Mouse (Mus musculus): ENCODE results near the gene Kcnd3. TPM values are rescaled to one million over a fixed set of nuclear protein-coding genes. Genes with fewer than 3 reads are reported as not detected.

Kcnd3 gene
- 0.24 and 0.63 TPM in 2 replicates for polyA plus RNA-seq (2016; fragmentation: Nextera tagmentation; extraction: Ambion mirVana)

DNA sequence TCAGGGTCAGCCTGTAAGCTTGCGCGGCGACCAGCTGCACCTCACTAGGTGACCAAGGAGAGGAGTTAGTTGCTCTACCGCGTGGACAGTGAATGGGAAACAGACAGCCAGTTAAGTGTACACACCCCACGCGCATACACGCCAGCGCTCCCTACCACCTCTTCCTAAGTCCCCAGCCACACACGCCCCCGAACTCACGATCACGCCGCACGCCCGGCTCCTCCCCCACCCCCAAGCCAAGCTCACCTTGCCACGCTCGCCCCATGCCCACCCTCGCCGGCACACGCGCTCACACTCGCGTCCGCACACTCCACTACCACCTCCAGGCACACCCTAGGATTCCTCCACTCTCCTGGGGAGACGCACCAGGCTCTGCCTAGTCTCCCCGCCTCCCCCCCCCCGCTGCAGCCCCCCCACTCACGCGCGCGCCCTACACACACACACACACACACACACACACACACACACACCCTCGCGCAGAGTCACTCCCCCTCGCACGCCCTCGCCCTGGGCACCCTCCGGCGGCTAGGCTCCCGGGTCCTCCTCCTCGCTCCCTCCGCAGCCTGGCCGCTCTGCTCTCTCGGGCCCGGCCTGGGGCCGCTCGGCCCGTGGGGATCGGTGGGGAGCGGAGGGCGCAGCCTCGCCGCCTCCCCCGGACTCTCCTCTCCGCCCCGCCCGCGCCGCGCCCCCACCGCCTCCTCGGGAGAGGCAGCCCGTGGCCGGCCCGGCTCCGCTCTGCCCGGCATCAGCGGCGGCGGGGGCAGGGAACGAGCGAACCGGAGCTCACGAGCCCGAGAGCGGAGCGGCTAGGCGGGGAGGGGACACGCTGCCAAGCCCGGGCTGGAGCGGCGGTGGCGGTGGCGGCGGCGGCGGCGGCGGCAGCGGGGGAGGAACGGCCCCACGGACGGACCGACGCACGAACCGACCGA is at the start of gene Kcnd3:
Gene Kcnd3 (plus strand): TSS at position 704 of the 929 bp plus-strand sequence.
- WGBS = 2% methylated on average over 55 of the region's 98 CpGs

GRCm38 (mm10) chr3:105402676-105403075 is 49.5 kb upstream of the Kcnd3 start:
- WGBS = 69% methylated on average over 5 of the region's 5 CpGs
- ATAC-seq (ENCODE audit: insufficient number of reproducible peaks, insufficient read depth, low FRiP score, low TSS enrichment, low read depth) = no peak

More for the DNA sequence above, at the start of gene Kcnd3:
- Histone ChIP-seq H3K9ac (replicated peaks) (peak within 1 kb of the TSS; percentile 70), H3K36me3 (no peaks in the 10 kb centered on the region), H3K27me3 (peaks cover 95% of the 10 kb centered on the region), H3K4me2 (peak within 1 kb of the TSS; percentile 100), H3K4me1 (replicated peaks) (peaks cover 29% of the 10 kb centered on the region), H3K4me3 (replicated peaks) (peak within 1 kb of the TSS; percentile 68), H3K9me3 (no peaks in the 10 kb centered on the region), H3K27ac (no peak within 1 kb of the TSS)
- peak; percentile 61; the same call in 1 of the 2 replicates for ATAC-seq (ENCODE audit: insufficient number of reproducible peaks, insufficient read depth, low FRiP score, low TSS enrichment, low read depth)

GRCm38 (mm10) chr3:105403410-105404076 is 48.6 kb upstream of the Kcnd3 start:
- WGBS = 64% methylated on average over 5 of the region's 5 CpGs
- Histone ChIP-seq H3K9me3 (no peaks in the 10 kb centered on the region), H3K27ac (no peak overlapping the region), H3K4me2 (no peak overlapping the region), H3K9ac (replicated peaks) (no peak overlapping the region), H3K4me1 (replicated peaks) (no peaks in the 10 kb centered on the region), H3K4me3 (replicated peaks) (no peak overlapping the region), H3K36me3 (no peaks in the 10 kb centered on the region), H3K27me3 (no peaks in the 10 kb centered on the region)
- no peak for ATAC-seq (ENCODE audit: insufficient number of reproducible peaks, insufficient read depth, low FRiP score, low TSS enrichment, low read depth)

More at GRCm38 (mm10) chr3:105402676-105403075, 49.5 kb upstream of the Kcnd3 start:
- no peak overlapping the region for H3K27ac ChIP-seq
- no peaks in the 10 kb centered on the region for H3K27me3 ChIP-seq
- no peak overlapping the region for H3K4me2 ChIP-seq
- H3K9me3 ChIP-seq = no peaks in the 10 kb centered on the region
- H3K4me3 ChIP-seq (replicated peaks) = no peak overlapping the region
- no peaks in the 10 kb centered on the region for H3K4me1 ChIP-seq (replicated peaks)
- H3K9ac ChIP-seq (replicated peaks) = no peak overlapping the region
- no peaks in the 10 kb centered on the region for H3K36me3 ChIP-seq

DNA sequence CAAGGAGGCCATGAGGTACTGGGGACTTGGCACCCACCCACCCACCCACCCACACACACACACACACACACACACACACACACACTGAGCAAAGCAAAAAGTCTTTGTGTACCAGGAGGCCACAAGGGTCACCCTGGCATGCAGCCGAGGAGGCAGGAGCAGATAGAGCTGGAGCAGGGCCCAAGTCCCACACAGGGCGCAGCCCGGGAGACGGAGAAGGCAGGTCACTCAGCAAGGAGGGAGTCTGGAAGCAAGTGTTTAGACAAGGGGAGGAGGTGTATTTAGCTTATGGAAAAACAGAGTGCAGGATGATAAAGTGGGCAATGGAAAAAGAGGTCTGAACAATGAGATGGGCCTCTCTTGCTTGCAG is 48.1 kb upstream of the Kcnd3 start:
- no peak overlapping the region for H3K4me2 ChIP-seq
- WGBS = 92% methylated on average over 4 of the region's 4 CpGs
- no peak overlapping the region for H3K27ac ChIP-seq
- H3K27me3 ChIP-seq = no peaks in the 10 kb centered on the region
- H3K9ac ChIP-seq (replicated peaks) = no peak overlapping the region
- H3K9me3 ChIP-seq = no peaks in the 10 kb centered on the region
- no peak for ATAC-seq (ENCODE audit: insufficient number of reproducible peaks, insufficient read depth, low FRiP score, low TSS enrichment, low read depth)
- H3K4me3 ChIP-seq (replicated peaks) = no peak overlapping the region
- H3K4me1 ChIP-seq (replicated peaks) = no peaks in the 10 kb centered on the region
- no peaks in the 10 kb centered on the region for H3K36me3 ChIP-seq

DNA sequence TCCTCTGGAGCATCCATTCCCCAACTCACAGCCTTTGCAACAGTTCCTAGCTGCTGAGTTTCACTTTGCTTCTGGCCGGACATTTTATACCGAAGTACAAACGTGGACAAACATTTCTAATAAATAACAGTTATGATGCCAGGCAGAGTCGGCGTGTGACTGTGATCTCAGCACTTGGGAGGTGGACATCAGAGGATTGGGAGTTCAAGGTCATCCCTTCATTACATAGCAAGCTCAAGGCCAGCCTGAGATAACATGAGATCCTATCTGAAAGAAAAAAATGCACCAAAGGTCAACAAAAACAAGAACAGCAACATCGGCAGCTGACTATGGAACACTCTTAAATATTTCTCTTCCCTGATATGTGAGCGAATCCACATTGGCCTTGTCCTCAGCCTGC is 46.6 kb upstream of the Kcnd3 start:
- H3K36me3 ChIP-seq = no peaks in the 10 kb centered on the region
- no peak overlapping the region for H3K4me2 ChIP-seq
- no peak overlapping the region for H3K9ac ChIP-seq (replicated peaks)
- 92% methylated on average over 7 of the region's 7 CpGs for WGBS
- H3K4me1 ChIP-seq (replicated peaks) = no peaks in the 10 kb centered on the region
- H3K4me3 ChIP-seq (replicated peaks) = no peak overlapping the region
- no peaks in the 10 kb centered on the region for H3K27me3 ChIP-seq
- H3K27ac ChIP-seq = no peak overlapping the region
- no peaks in the 10 kb centered on the region for H3K9me3 ChIP-seq
- ATAC-seq (ENCODE audit: insufficient number of reproducible peaks, insufficient read depth, low FRiP score, low TSS enrichment, low read depth) = no peak

- ATAC-seq (ENCODE audit: insufficient number of reproducible peaks, insufficient read depth, low FRiP score, low TSS enrichment, low read depth) = no peak
- WGBS = 56% methylated on average over 7 of the region's 7 CpGs
These were observed 46.1 kb upstream of the Kcnd3 start for GRCm38 (mm10) chr3:105406036-105406435.

GRCm38 (mm10) chr3:105408211-105408610 is 43.9 kb upstream of the Kcnd3 start:
- H3K4me3 ChIP-seq (replicated peaks) = no peak overlapping the region
- no peaks in the 10 kb centered on the region for H3K36me3 ChIP-seq
- H3K27ac ChIP-seq = no peak overlapping the region
- no peak for ATAC-seq (ENCODE audit: insufficient number of reproducible peaks, insufficient read depth, low FRiP score, low TSS enrichment, low read depth)
- no peaks in the 10 kb centered on the region for H3K4me1 ChIP-seq (replicated peaks)
- 56% methylated on average over 3 of the region's 3 CpGs for WGBS
- no peak overlapping the region for H3K4me2 ChIP-seq
- H3K9ac ChIP-seq (replicated peaks) = no peak overlapping the region
- H3K9me3 ChIP-seq = no peaks in the 10 kb centered on the region
- H3K27me3 ChIP-seq = no peaks in the 10 kb centered on the region

More at GRCm38 (mm10) chr3:105406036-105406435, 46.1 kb upstream of the Kcnd3 start:
- no peak overlapping the region for H3K9ac ChIP-seq (replicated peaks)
- no peaks in the 10 kb centered on the region for H3K36me3 ChIP-seq
- no peak overlapping the region for H3K4me2 ChIP-seq
- no peaks in the 10 kb centered on the region for H3K27me3 ChIP-seq
- no peaks in the 10 kb centered on the region for H3K4me1 ChIP-seq (replicated peaks)
- no peaks in the 10 kb centered on the region for H3K9me3 ChIP-seq
- H3K27ac ChIP-seq = no peak overlapping the region
- no peak overlapping the region for H3K4me3 ChIP-seq (replicated peaks)

DNA sequence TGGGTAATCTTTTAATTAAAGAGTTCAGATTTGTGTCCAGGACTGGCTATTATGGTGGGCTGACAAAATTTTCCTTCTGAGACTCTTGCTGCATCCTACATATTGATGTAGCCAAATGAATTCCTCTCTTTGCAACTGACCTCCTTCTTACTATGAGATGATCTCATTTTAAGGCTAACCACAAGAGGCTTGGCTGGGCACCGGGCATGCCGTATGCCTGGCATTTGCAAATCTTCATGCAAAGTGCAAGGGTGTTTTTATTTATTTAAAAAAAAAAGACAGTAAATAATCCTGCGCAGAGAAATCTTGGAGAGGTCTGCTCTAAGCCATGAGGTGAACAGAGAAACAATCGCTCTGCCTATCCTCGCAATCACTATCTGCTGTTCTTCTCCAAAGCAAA is 41.3 kb upstream of the Kcnd3 start:
- ATAC-seq (ENCODE audit: insufficient number of reproducible peaks, insufficient read depth, low FRiP score, low TSS enrichment, low read depth) = no peak
- no peak overlapping the region for H3K9ac ChIP-seq (replicated peaks)
- 94% methylated on average over 5 of the region's 5 CpGs for WGBS

DNA sequence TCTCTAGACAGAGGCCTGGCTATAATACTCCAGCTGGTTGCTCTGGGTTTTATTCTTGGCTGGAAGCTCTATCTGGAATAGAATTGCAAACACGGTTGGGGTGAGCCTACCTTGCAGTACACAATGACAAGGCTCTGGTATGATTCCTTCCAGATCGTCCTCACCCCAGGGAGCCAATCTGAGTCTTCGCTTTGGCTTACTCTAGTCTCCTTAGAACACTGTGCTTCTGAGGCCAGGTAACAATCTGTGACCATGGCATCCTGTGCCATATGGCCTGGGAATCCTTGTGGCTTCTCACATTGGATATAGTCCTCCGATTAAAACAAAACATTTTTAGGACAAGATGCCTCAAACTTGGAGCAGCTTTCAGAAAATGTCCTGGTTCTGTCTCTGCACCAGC is 40.4 kb upstream of the Kcnd3 start:
- 81% methylated on average over 4 of the region's 4 CpGs for WGBS
- H3K4me2 ChIP-seq = no peak overlapping the region
- H3K4me1 ChIP-seq (replicated peaks) = no peaks in the 10 kb centered on the region
- H3K9ac ChIP-seq (replicated peaks) = no peak overlapping the region
- no peak overlapping the region for H3K4me3 ChIP-seq (replicated peaks)
- no peak overlapping the region for H3K27ac ChIP-seq
- no peaks in the 10 kb centered on the region for H3K36me3 ChIP-seq
- no peak for ATAC-seq (ENCODE audit: insufficient number of reproducible peaks, insufficient read depth, low FRiP score, low TSS enrichment, low read depth)
- no peaks in the 10 kb centered on the region for H3K27me3 ChIP-seq
- H3K9me3 ChIP-seq = no peaks in the 10 kb centered on the region

More for the DNA sequence above, 41.3 kb upstream of the Kcnd3 start:
- Histone ChIP-seq H3K4me2 (no peak overlapping the region), H3K4me3 (replicated peaks) (no peak overlapping the region), H3K27ac (no peak overlapping the region), H3K27me3 (no peaks in the 10 kb centered on the region), H3K4me1 (replicated peaks) (no peaks in the 10 kb centered on the region), H3K36me3 (no peaks in the 10 kb centered on the region), H3K9me3 (no peaks in the 10 kb centered on the region)

GRCm38 (mm10) chr3:105412229-105412628 is 39.9 kb upstream of the Kcnd3 start:
- Histone ChIP-seq H3K27me3 (no peaks in the 10 kb centered on the region), H3K27ac (no peak overlapping the region)
- 84% methylated on average over 2 of the region's 2 CpGs for WGBS

GRCm38 (mm10) chr3:105412681-105413080 is 39.4 kb upstream of the Kcnd3 start:
- no peaks in the 10 kb centered on the region for H3K36me3 ChIP-seq
- H3K9ac ChIP-seq (replicated peaks) = no peak overlapping the region
- H3K4me3 ChIP-seq (replicated peaks) = no peak overlapping the region
- no peaks in the 10 kb centered on the region for H3K4me1 ChIP-seq (replicated peaks)
- no peak overlapping the region for H3K27ac ChIP-seq
- no peak overlapping the region for H3K4me2 ChIP-seq
- no peaks in the 10 kb centered on the region for H3K9me3 ChIP-seq
- no peak for ATAC-seq (ENCODE audit: insufficient number of reproducible peaks, insufficient read depth, low FRiP score, low TSS enrichment, low read depth)
- H3K27me3 ChIP-seq = no peaks in the 10 kb centered on the region

More at GRCm38 (mm10) chr3:105412229-105412628, 39.9 kb upstream of the Kcnd3 start:
- H3K9ac ChIP-seq (replicated peaks) = no peak overlapping the region
- H3K4me1 ChIP-seq (replicated peaks) = no peaks in the 10 kb centered on the region
- ATAC-seq (ENCODE audit: insufficient number of reproducible peaks, insufficient read depth, low FRiP score, low TSS enrichment, low read depth) = no peak
- H3K4me2 ChIP-seq = no peak overlapping the region
- no peaks in the 10 kb centered on the region for H3K9me3 ChIP-seq
- no peak overlapping the region for H3K4me3 ChIP-seq (replicated peaks)
- H3K36me3 ChIP-seq = no peaks in the 10 kb centered on the region

Measured in limb, embryonic 12.5 days (tissue).